Mouse (Mus musculus) liver, embryonic 12.5 days (tissue): ENCODE results near the gene Natd1. TPM values are rescaled to one million over a fixed set of nuclear protein-coding genes. Genes with fewer than 3 reads are reported as not detected.
"Not testable (repeated sequence)": the region's sequence is repeated elsewhere in the genome, so short reads cannot be mapped to it uniquely, and the experiment has no call there.

Source experiments
- ATAC-seq: fragments of 200-750 bp; cut with Nextera tagmentation; 2 replicates; pipeline ENCODE4 v1.8.0; 2017; ENCODE audit warnings: moderate number of reproducible peaks, mild to moderate bottlenecking, moderate library complexity
- H3K27ac ChIP-seq: fragments of 300-500 bp; sonication (generic); 2 replicates; pipeline ENCODE4 v1.5.1; 2016; ENCODE audit warnings: mild to moderate bottlenecking
- H3K27me3 ChIP-seq: fragments of 300-500 bp; sonication (generic); replicated peaks from 2 replicates; pipeline ENCODE4 v1.6.1; 2016; ENCODE audit warnings: mild to moderate bottlenecking, moderate library complexity
- H3K36me3 ChIP-seq: fragments of 300-500 bp; sonication (generic); 2 replicates; pipeline ENCODE4 v1.6.1; 2016; ENCODE audit warnings: mild to moderate bottlenecking, moderate library complexity
- H3K4me1 ChIP-seq: fragments of 300-500 bp; sonication (generic); 2 replicates; pipeline ENCODE4 v1.6.1; 2016
- H3K4me2 ChIP-seq: fragments of 300-500 bp; sonication (generic); 2 replicates; pipeline ENCODE4 v1.6.1; 2016; ENCODE audit warnings: mild to moderate bottlenecking, moderate library complexity
- H3K4me3 ChIP-seq: fragments of 300-500 bp; sonication (generic); 2 replicates; pipeline ENCODE4 v1.5.1; 2016; ENCODE audit warnings: mild to moderate bottlenecking, moderate library complexity
- H3K9ac ChIP-seq: fragments of 300-500 bp; sonication (generic); 2 replicates; pipeline ENCODE4 v1.6.1; 2016; ENCODE audit warnings: mild to moderate bottlenecking, moderate library complexity
- H3K9me3 ChIP-seq: fragments of 300-500 bp; sonication (generic); replicated peaks from 2 replicates; pipeline ENCODE4 v1.6.1; 2016; ENCODE audit warnings: mild to moderate bottlenecking, moderate library complexity
- whole genome bisulfite sequencing: fragments of 180-500 bp; shearing (Covaris S2); methylation state at CpG from one replicate; pipeline ENCODE4 v1.1.7; 2016; ENCODE audit not compliant: insufficient replicate concordance; 5-methylcytosine and 5-hydroxymethylcytosine counted together
- polyA plus RNA-seq: library from polyadenylated mRNA; unstranded; fragments of >200 nt; fragmentation: Nextera tagmentation; extraction: Ambion mirVana; gene quantifications from 2 replicates; pipeline ENCODE4 v1.2.1, GENCODE M21; 2016

Natd1 gene
- polyA plus RNA-seq, 1 experiment from 2014 or later, result 9.6 TPM

DNA sequence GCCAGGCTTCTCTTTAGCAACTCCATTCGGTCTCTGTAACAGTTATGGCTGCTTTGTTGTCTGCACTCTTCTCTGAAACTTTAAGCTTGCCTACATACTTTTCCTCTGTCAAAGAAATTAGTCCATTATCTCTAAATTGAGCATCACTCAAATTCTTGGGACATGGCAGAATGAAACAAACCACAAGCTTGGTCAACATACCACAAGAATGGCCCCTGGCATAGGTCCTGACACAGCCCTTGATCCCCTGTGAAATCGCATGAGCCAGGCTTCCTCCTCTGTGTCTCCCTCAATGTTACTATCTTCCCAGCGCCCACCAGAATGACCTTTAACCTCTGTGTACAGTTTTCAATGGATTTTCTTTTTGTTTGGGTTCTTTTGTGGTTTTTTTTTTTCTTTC lies 32.2 kb downstream of the Natd1 start:
- peaks cover 15% of the 10 kb centered on the region for H3K4me1 ChIP-seq
- 64% methylated on average over 3 of the region's 3 CpGs for WGBS
- H3K36me3 ChIP-seq, result 0 out of 2 replicates have a peak, but pooled peaks cover 8% of the 10 kb centered on the region
- H3K27me3 ChIP-seq, result no peaks in the 10 kb centered on the region
- no peak for ATAC-seq
- no peak overlapping the region for H3K4me2 ChIP-seq
- no peaks in the 10 kb centered on the region for H3K9me3 ChIP-seq
- H3K4me3 ChIP-seq, result no peak overlapping the region
- H3K9ac ChIP-seq, result no peak overlapping the region
- no peak overlapping the region for H3K27ac ChIP-seq

DNA sequence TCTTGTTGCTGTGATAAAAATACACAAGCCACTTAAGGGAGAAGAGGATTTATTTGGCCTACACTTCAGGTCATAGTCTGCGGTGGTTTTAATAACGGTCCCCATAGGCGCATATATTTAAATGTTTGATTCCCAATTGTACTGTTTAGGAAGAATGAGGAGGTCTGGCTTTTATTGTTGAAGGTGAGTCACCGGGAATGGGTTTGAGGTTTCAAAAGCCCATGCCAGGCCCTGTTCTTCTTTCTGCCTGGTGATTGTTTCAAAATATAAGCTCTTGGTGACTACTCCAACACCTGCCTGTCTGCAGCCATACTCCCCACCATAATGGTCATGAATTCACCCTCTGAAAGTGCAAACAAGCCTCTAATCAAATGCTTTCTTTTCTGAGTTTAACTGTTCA lies 34.0 kb downstream of the Natd1 start:
- Histone ChIP-seq H3K4me2 (no peak overlapping the region), H3K4me1 (peaks cover 33% of the 10 kb centered on the region), H3K4me3 (no peak overlapping the region), H3K27me3 (no peaks in the 10 kb centered on the region), H3K9me3 (no peaks in the 10 kb centered on the region), H3K9ac (no peak overlapping the region), H3K27ac (no peak overlapping the region), H3K36me3 (peaks cover 13% of the 10 kb centered on the region)
- no peak for ATAC-seq
- 86% methylated on average over 4 of the region's 4 CpGs for WGBS

DNA sequence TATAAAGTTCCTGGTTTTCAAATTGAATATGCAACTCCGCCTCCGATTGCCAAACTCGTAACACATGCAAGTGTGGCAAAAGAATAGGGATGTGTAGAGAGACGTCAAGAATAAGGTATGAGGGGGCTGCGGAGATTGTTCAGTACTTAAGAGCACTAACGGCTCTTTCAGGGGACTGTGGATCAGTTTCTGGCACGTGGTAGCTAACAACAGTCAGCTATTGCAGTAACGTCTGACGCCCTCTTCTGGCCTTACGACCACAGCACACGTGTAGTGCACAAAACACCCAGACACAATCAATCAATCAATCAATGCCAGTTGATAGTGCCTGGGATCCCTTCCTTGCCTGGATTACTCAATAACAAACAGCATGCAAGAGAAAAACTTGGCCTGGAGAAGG lies 35.1 kb downstream of the Natd1 start:
- 3% methylated on average over 11 of the region's 11 CpGs for WGBS
- Histone ChIP-seq H3K4me3 (peak overlapping the region; percentile 97), H3K36me3 (peaks cover 24% of the 10 kb centered on the region), H3K4me1 (peaks cover 45% of the 10 kb centered on the region), H3K9ac (peak overlapping the region; percentile 94), H3K4me2 (peak overlapping the region; percentile 83), H3K9me3 (no peaks in the 10 kb centered on the region), H3K27ac (peak overlapping the region; percentile 88), H3K27me3 (no peaks in the 10 kb centered on the region)
- ATAC-seq, result no peak

DNA sequence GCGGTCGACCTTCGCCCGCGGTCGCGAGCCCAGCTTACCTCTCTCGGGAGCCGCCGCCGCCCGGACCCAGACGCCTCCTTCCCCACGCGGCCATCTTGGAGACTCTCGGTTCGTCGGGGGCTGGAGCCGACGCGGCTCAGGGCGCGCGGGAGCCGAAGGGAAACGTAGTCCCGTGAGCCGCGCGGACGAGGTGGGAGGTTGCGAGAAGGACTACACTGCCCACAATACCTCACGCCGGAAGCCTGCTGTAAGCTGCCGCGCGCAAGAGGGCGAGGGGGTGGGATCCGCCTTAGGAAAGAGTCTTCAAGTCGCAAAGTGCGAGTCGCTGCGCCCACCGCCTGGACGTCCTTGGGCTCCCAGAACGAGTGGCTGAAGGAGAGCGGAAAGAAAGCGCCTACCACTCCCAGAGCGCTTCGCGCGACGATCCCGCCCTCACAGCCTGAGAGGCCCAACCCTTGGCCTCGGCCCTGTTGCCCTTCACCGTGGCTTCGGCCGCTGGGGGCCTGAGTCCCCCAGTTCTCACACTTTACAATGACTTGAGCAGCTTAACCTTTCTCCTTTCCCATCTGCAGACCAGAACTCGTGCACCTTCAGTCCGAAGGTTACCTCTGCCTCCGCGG lies 35.8 kb downstream of the Natd1 start, which contains the start of gene Tmem11:
TSS of gene Tmem11 (minus strand) at position 598 of the 620 bp plus-strand sequence.
- Histone ChIP-seq H3K9ac (peak within 1 kb of the TSS; percentile 94), H3K36me3 (peaks cover 31% of the 10 kb centered on the region), H3K9me3 (no peaks in the 10 kb centered on the region), H3K4me2 (peak within 1 kb of the TSS; percentile 83), H3K4me3 (peak within 1 kb of the TSS; percentile 97), H3K27ac (peak within 1 kb of the TSS; percentile 88), H3K4me1 (peaks cover 51% of the 10 kb centered on the region), H3K27me3 (no peaks in the 10 kb centered on the region)
- whole genome bisulfite sequencing, result under 1% methylated on average over 62 of the region's 62 CpGs
- peak; percentile 98 for ATAC-seq

DNA sequence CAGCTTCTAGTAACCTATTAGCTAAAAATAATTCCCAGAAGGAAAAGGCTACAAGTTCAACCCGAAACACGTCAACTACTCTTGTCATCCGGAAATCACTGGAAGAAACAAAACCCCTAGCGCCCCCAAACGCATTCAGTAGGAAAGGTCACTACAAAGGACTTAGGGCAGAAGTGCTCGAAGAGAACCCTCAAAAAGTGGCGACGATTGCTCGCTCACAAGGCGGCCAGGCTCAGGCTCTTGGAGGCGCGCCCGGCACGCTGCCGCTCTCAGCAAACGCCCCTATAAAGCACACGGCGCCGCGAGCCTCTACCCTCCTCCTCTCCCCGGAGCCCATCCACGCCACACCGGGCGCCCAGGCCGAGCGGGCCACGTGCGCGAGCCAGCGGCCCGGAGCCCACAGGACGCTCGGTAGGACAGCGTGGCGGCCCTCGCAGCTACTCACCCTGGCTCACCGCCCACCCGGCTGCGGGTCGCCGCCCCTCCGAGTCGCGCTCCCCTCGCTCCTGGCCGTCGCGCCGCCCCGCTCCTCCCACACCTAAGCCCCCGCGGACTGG lies 36.4 kb downstream of the Natd1 start:
- ATAC-seq, result peak; percentile 63
- Histone ChIP-seq H3K9me3 (no peaks in the 10 kb centered on the region), H3K4me1 (peaks cover 58% of the 10 kb centered on the region), H3K4me2 (peak overlapping the region; percentile 83), H3K27me3 (no peaks in the 10 kb centered on the region), H3K4me3 (peak overlapping the region; percentile 97), H3K9ac (peak overlapping the region; percentile 94), H3K36me3 (peaks cover 32% of the 10 kb centered on the region), H3K27ac (peak overlapping the region; percentile 88)
- under 1% methylated on average over 52 of the region's 52 CpGs for WGBS

DNA sequence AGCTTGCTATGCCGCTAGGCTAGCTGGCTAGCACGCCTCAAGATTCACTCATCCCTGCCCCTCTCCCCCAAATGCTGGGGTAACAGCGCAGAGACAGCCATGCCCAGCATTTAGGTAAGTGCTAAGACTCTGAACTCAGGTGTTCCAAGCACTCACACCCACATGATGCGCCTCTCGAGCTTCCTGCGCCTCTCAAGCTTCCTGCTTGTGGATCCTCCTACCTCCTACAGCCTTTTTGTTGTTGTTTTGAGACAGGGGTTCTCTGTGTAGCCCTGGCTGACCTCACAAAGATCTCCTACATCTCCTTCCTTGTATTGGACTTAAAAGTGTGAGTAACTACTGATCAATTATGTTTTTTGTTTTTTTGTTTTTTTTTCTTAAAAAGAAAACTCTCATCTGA lies 41.4 kb downstream of the Natd1 start:
- 0 out of 2 replicates have a peak overlapping the region, but pooled peaks have one; percentile 39 for H3K9ac ChIP-seq
- peaks cover 63% of the 10 kb centered on the region for H3K4me1 ChIP-seq
- no peak for ATAC-seq
- WGBS, result 80% methylated on average over 6 of the region's 6 CpGs
- peaks cover 69% of the 10 kb centered on the region for H3K36me3 ChIP-seq
- 0 out of 2 replicates have a peak overlapping the region, but pooled peaks have one; percentile 16 for H3K27ac ChIP-seq
- H3K27me3 ChIP-seq, result no peaks in the 10 kb centered on the region
- H3K4me3 ChIP-seq, result no peak overlapping the region
- peak overlapping the region; percentile 35 for H3K4me2 ChIP-seq
- H3K9me3 ChIP-seq, result no peaks in the 10 kb centered on the region

DNA sequence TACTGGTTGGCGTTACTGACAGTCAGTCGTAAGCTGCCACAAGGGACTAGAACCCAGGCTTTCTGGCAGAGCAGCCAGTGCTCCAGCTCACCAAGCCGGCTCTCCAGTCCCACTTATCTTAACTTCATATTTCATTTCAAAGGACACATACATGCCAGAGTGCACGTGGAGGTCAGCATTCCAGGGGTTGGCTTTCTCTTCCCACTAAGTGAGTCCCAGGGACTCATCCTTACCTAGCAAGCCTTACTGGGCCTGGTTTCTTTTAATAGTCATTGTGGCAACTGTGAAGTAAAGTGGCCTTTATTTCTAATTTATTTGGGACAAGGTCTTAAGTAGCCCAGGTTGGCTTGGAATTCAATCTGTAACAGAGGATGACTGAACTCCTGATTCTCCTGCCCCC lies 43.1 kb downstream of the Natd1 start:
- Histone ChIP-seq H3K27ac (no peak overlapping the region), H3K4me1 (peaks cover 53% of the 10 kb centered on the region), H3K36me3 (peaks cover 80% of the 10 kb centered on the region), H3K9me3 (no peaks in the 10 kb centered on the region), H3K27me3 (no peaks in the 10 kb centered on the region), H3K9ac (no peak overlapping the region), H3K4me3 (no peak overlapping the region), H3K4me2 (no peak overlapping the region)
- no peak for ATAC-seq
- 83% methylated on average over 4 of the region's 4 CpGs for WGBS

DNA sequence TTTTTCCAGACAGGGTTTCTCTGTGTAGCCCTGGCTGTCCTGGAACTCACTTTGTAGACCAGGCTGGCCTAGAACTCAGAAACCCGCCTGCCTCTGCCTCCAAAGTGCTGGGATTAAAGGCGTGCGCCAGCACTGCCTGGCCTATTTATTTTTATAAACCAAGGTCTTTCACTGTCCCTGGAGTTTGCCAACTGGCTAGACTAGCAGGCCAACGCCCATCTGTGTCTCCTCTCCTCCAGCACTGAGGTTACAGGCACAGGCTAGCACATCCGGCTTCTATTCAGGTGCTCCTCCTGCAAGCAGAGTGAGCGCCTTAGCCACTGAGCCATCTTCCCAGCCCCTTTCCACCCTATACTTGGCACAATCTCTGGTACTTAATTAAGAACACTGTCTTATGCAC lies 45.1 kb downstream of the Natd1 start:
- 86% methylated on average over 6 of the region's 6 CpGs for whole genome bisulfite sequencing
- Histone ChIP-seq H3K36me3 (peaks cover 83% of the 10 kb centered on the region), H3K4me1 (peaks cover 34% of the 10 kb centered on the region)
- H3K27me3 ChIP-seq, H3K9ac ChIP-seq, H3K27ac ChIP-seq, H3K4me2 ChIP-seq, H3K4me3 ChIP-seq, H3K9me3 ChIP-seq, ATAC-seq: not testable (repeated sequence)

DNA sequence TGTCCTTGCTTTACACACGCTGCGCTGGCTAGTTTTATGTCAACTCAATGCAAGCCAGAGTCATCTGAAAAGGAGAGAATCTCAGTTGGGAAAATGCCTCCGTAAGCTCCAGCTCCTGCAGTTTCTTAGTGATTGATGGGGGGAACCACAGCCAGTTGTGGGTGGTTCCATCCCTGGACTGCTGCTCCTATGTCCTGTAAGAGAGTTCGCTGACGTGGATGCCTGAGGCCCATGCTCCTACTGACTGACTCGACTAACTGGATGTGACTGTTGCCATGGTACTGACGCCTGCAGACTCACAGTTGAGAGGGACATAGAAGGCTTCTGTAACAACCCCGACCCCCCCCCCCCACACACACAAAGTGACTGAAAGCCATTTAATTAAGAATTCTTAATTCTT lies 46.6 kb downstream of the Natd1 start:
- WGBS, result 77% methylated on average over 8 of the region's 8 CpGs
- H3K4me2 ChIP-seq, result no peak overlapping the region
- peaks cover 18% of the 10 kb centered on the region for H3K4me1 ChIP-seq
- no peak for ATAC-seq
- no peaks in the 10 kb centered on the region for H3K27me3 ChIP-seq
- no peaks in the 10 kb centered on the region for H3K9me3 ChIP-seq
- H3K9ac ChIP-seq, result no peak overlapping the region
- no peak overlapping the region for H3K4me3 ChIP-seq
- H3K27ac ChIP-seq, result no peak overlapping the region
- peaks cover 88% of the 10 kb centered on the region for H3K36me3 ChIP-seq

DNA sequence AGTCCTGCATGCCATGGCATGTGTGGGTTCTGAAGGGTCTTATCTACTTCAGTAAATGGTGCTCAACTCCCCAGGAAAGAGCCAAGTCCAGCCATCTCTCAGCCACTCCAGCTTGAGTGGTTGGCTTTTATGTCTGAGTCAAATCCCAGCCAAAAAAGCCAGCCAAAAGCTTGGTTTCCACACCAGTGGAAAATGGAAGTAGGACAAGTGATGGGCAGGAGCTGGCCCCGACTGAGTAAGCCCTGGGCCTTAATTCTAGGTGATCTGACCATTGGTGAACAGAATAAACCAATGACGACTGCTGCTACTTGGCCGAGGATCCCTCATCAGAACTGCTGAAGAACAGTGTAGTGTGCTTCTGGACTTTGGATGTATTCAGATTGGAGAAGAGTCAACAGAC lies 47.1 kb downstream of the Natd1 start:
- Histone ChIP-seq H3K9ac (no peak overlapping the region), H3K4me1 (peaks cover 13% of the 10 kb centered on the region; the same call in 1 of the 2 replicates), H3K9me3 (no peaks in the 10 kb centered on the region), H3K27ac (no peak overlapping the region), H3K4me3 (no peak overlapping the region), H3K36me3 (peaks cover 88% of the 10 kb centered on the region), H3K27me3 (no peaks in the 10 kb centered on the region), H3K4me2 (no peak overlapping the region)
- ATAC-seq, result no peak
- 84% methylated on average over 3 of the region's 3 CpGs for whole genome bisulfite sequencing

DNA sequence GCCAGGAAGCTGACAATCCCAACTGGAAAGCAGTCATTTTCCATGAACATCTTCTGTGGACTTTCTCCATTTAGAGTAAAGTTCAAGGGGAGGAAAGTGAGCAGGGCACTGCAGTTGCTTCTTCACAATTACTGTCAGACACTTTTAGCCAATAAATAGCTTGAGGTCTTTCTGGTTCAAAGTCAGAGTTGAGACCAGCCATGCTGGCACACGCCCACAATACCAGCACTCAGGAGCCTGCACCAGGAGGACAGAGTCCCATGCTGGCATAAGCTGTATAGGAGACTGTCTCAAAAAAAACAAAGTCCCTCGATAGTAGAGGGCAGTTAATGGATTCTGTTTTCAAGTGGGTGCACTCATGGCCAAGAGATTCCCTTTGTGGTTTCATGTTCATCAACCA lies 48.5 kb downstream of the Natd1 start:
- Histone ChIP-seq H3K4me1 (0 out of 2 replicates have a peak, but pooled peaks cover 3% of the 10 kb centered on the region), H3K27ac (no peak overlapping the region), H3K4me2 (no peak overlapping the region), H3K9ac (no peak overlapping the region), H3K36me3 (peaks cover 90% of the 10 kb centered on the region), H3K4me3 (no peak overlapping the region), H3K9me3 (no peaks in the 10 kb centered on the region), H3K27me3 (no peaks in the 10 kb centered on the region)
- ATAC-seq, result no peak
- WGBS, result 73% methylated on average over 2 of the region's 2 CpGs

DNA sequence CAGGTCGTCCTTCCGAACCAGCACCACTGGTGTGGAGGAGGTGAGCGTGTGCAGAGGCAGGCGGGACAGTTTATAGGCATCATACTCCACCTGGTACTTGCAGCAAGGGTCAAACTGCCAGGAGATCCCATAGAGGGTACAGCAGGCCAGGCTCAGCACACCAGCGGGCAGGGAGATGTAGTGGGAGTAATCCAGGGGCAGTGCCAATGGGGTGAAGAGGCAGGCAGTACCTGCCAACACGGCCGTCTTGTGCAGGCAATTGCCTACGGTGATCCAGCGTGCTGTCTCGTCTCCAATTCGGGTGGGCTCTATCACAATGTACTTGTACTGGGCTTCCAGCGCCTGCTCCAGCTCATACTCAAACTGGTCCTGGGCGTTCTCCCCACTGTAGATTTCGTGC lies 49.6 kb downstream of the Natd1 start:
- no peak overlapping the region for H3K27ac ChIP-seq
- H3K4me3 ChIP-seq, result no peak overlapping the region
- H3K9me3 ChIP-seq, result no peaks in the 10 kb centered on the region
- no peak overlapping the region for H3K4me2 ChIP-seq
- ATAC-seq, result no peak
- peaks cover 89% of the 10 kb centered on the region for H3K36me3 ChIP-seq
- no peak overlapping the region for H3K9ac ChIP-seq
- 83% methylated on average over 14 of the region's 14 CpGs for WGBS
- H3K27me3 ChIP-seq, result no peaks in the 10 kb centered on the region
- 0 out of 2 replicates have a peak, but pooled peaks cover 3% of the 10 kb centered on the region for H3K4me1 ChIP-seq
